Mouse (Mus musculus) ES-E14 (cell line): ENCODE data around the gene Dock9. TPM values are rescaled to one million over a fixed set of nuclear protein-coding genes. Genes with fewer than 3 reads are reported as not detected.
"Not testable (repeated sequence)": the region's sequence is repeated elsewhere in the genome, so short reads cannot be mapped to it uniquely, and the experiment has no call there.

Source experiments
- DNase-seq: peaks from one replicate; pipeline ENCODE4 v3.0.0-alpha.2; 2013; ENCODE audit warnings: low read depth, low spot score
- H3K27ac ChIP-seq: 2 replicates; pipeline ENCODE4 v1.5.1; 2012; ENCODE audit warnings: low read depth, mild to moderate bottlenecking, low read length, moderate library complexity, mixed read lengths; ENCODE audit not compliant: poor library complexity, insufficient read depth, severe bottlenecking
- H3K36me3 ChIP-seq: 2 replicates; pipeline ENCODE4 v1.6.1; 2012; ENCODE audit warnings: mild to moderate bottlenecking, low read length, moderate library complexity, mixed read lengths; ENCODE audit not compliant: control insufficient read depth, poor library complexity, insufficient read depth, severe bottlenecking
- H3K4me1 ChIP-seq, 2 experiments: fragments of 150-350 bp in 1 of 2; sonication (generic) in 1 of 2; 2 replicates each; pipeline ENCODE4 v1.6.1; 2012; ENCODE audit warnings: low read length in 2 of 2, mild to moderate bottlenecking in 1 of 2, mixed read lengths in 1 of 2; ENCODE audit not compliant: control insufficient read depth in 2 of 2, insufficient read depth in 2 of 2, poor library complexity in 1 of 2
- H3K4me3 ChIP-seq, 2 experiments: fragments of 150-350 bp in 1 of 2; sonication (generic) in 1 of 2; 2 replicates each; pipeline ENCODE4 v1.5.1; 2012; ENCODE audit warnings: low read length in 2 of 2, low read depth in 1 of 2, mild to moderate bottlenecking in 1 of 2, mixed read lengths in 1 of 2; ENCODE audit not compliant: insufficient read depth in 1 of 2, poor library complexity in 1 of 2, severe bottlenecking in 1 of 2
- H3K9ac ChIP-seq: 2 replicates; pipeline ENCODE4 v1.6.1; 2012; ENCODE audit warnings: low read depth, mild to moderate bottlenecking, low read length, mixed read lengths; ENCODE audit not compliant: poor library complexity, insufficient read depth, severe bottlenecking
- H3K9me3 ChIP-seq: fragments of 150-350 bp; sonication (generic); 2 replicates; pipeline ENCODE4 v1.6.1; 2012; ENCODE audit warnings: low read depth, mild to moderate bottlenecking, low read length; ENCODE audit not compliant: control insufficient read depth, insufficient read depth
- CHD2 ChIP-seq: IDR thresholded peaks from 2 replicates; pipeline ENCODE4 v1.6.1; 2014; ENCODE audit warnings: mild to moderate bottlenecking, low read depth, low read length, inconsistent platforms
- HCFC1 ChIP-seq: IDR thresholded peaks from 2 replicates; pipeline ENCODE4 v1.6.1; 2012; ENCODE audit warnings: low read length, inconsistent platforms, borderline replicate concordance; ENCODE audit not compliant: insufficient read depth
- MAFK ChIP-seq: IDR thresholded peaks from 2 replicates; pipeline ENCODE4 v1.6.1; 2014; ENCODE audit warnings: mild to moderate bottlenecking, low read depth, low read length, inconsistent platforms; ENCODE audit not compliant: insufficient read depth
- ZC3H11A ChIP-seq: IDR thresholded peaks from 2 replicates; pipeline ENCODE4 v1.6.1; 2012; ENCODE audit warnings: low read depth, mild to moderate bottlenecking, inconsistent platforms, low read length, borderline replicate concordance
- ZNF384 ChIP-seq: IDR thresholded peaks from 2 replicates; pipeline ENCODE4 v1.6.1; 2012; ENCODE audit warnings: low read depth, low read length, inconsistent platforms
- in situ Hi-C, 2 experiments: fragments of 600-800 bp; cut with MboI; formaldehyde crosslinking; loops; one replicate each; pipeline ENCODE4 v1.15.1; 2025; ENCODE audit warnings: low sequenced_read_pairs in 2 of 2, inconsistent platforms in 1 of 2; ENCODE audit not compliant: unreplicated experiment in 2 of 2
- total RNA-seq: library from RNA; depleted of rRNA; stranded (reverse); fragments of 300-350 nt; gene quantifications from 2 replicates; pipeline ENCODE4 v1.2.3, GENCODE M21; 2012

Dock9 gene
- total RNA-seq, 1 experiment: 8.3 TPM

GRCm38 (mm10) chr14:121626741-121627140 lies 170.9 kb downstream of the Dock9 start:
- in situ Hi-C loops: no loop called here

GRCm38 (mm10) chr14:121623996-121624542 lies 173.6 kb downstream of the Dock9 start:
- H3K27ac ChIP-seq: not testable (repeated sequence)

More at GRCm38 (mm10) chr14:121626741-121627140, 170.9 kb downstream of the Dock9 start:
- Histone ChIP-seq H3K36me3 (peaks cover 5% of the 10 kb centered on the region; the same call in 1 of the 2 replicates), H3K9ac (no peak overlapping the region), H3K4me3 (no peak overlapping the region), H3K27ac (no peak overlapping the region), H3K4me1 (no peaks in the 10 kb centered on the region), H3K9me3 (no peaks in the 10 kb centered on the region)
- DNase-seq: no peak
- TF ChIP-seq CHD2 (no peak), MAFK (no peak), ZC3H11A (no peak), HCFC1 (no peak), ZNF384 (no peak)

GRCm38 (mm10) chr14:121621806-121622205 lies 175.8 kb downstream of the Dock9 start:
- H3K9me3 ChIP-seq: no peaks in the 10 kb centered on the region
- no peaks in the 10 kb centered on the region for H3K4me1 ChIP-seq
- in situ Hi-C loops: no loop called here
- TF ChIP-seq HCFC1: no peak
- TF ChIP-seq ZC3H11A: no peak
- no peak for TF ChIP-seq MAFK
- no peak for TF ChIP-seq ZNF384
- no peak overlapping the region for H3K4me3 ChIP-seq
- DNase-seq: no peak
- H3K36me3 ChIP-seq: peaks cover 2% of the 10 kb centered on the region; the same call in 1 of the 2 replicates
- no peak overlapping the region for H3K9ac ChIP-seq
- H3K27ac ChIP-seq: no peak overlapping the region

More at GRCm38 (mm10) chr14:121623996-121624542, 173.6 kb downstream of the Dock9 start:
- H3K4me1 ChIP-seq, H3K9ac ChIP-seq, H3K36me3 ChIP-seq, in situ Hi-C loops, H3K4me3 ChIP-seq, H3K9me3 ChIP-seq, DNase-seq: not testable (repeated sequence)

- Histone ChIP-seq H3K9ac (no peak overlapping the region), H3K4me1 (no peaks in the 10 kb centered on the region), H3K4me3 (no peak overlapping the region), H3K9me3 (no peaks in the 10 kb centered on the region), H3K36me3 (peaks cover 2% of the 10 kb centered on the region; the same call in 1 of the 2 replicates), H3K27ac (no peak overlapping the region)
- in situ Hi-C loops: no loop called here
- TF ChIP-seq CHD2: no peak
- no peak for TF ChIP-seq ZNF384
- TF ChIP-seq MAFK: no peak
- TF ChIP-seq HCFC1: no peak
- no peak for TF ChIP-seq ZC3H11A
- no peak for DNase-seq
Measured at GRCm38 (mm10) chr14:121620567-121620966, 177.1 kb downstream of the Dock9 start.

GRCm38 (mm10) chr14:121620157-121620556 lies 177.5 kb downstream of the Dock9 start:
- H3K36me3 ChIP-seq: peaks cover 2% of the 10 kb centered on the region; the same call in 1 of the 2 replicates
- no peak overlapping the region for H3K27ac ChIP-seq
- no peak overlapping the region for H3K9ac ChIP-seq
- H3K4me3 ChIP-seq: no peak overlapping the region
- in situ Hi-C loops: no loop called here
- TF ChIP-seq ZNF384: no peak
- H3K4me1 ChIP-seq: no peaks in the 10 kb centered on the region
- no peak for DNase-seq
- H3K9me3 ChIP-seq: no peaks in the 10 kb centered on the region
